Mouse (Mus musculus) spleen, postnatal 4 days (tissue): ENCODE measurements around the gene Prkrip1.
A peak's percentile ranks its signal among the peaks of the same experiment; 100 is the strongest.

Experiments
- DNase-seq, 2 experiments: peaks; one replicate each; pipeline ENCODE4 v3.0.0; 2022; ENCODE audit warnings: low spot score in 2 of 2

Prkrip1 gene

DNA sequence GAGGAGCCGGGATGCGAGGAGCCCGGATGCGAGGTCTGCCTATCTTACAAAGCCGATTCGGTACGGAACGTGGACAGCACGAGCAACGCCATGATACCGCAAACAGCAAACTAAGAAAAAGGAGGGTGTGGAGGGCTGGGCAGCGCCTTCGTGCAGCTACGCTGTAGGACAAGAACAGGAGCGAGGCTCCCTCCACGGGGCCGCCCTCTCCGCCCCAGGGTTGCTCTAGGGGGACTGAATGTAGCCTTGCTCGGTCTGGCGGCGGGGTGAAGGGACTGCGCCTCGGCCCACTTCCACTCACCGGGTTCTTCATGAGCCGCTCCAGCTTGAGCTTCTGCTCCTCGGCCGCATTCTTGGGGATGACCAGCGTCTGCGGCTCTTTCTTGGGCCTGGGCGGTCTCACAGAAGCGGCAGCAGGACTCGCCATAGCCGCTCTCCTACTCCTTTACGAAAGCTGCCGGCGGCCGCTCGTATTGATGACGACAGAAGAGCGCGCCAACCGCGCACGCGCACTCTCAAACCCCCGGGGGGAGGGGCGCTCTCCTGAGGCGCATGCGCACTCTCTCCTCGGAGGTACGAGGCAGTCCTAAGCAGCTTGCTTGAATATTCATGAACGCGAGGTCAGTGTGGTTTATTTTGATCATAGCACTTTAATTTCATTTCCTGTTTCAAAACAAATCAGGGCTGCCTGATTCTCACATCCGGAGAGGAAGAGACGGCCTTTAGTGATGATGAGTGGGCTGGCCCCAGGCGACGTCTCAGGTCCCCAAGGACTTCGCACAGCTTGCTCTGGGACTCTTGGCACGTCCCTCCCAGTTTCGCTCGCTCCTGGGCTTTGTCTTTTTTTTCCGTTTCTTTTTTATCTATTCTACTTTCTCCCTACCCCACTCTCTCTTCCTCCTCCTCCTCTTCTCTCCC is at the start of gene Prkrip1:
Gene Prkrip1 (minus strand): TSS at position 490 of the 918 bp plus-strand sequence.
- DNase-seq = peak; percentile 93 to 98

DNA sequence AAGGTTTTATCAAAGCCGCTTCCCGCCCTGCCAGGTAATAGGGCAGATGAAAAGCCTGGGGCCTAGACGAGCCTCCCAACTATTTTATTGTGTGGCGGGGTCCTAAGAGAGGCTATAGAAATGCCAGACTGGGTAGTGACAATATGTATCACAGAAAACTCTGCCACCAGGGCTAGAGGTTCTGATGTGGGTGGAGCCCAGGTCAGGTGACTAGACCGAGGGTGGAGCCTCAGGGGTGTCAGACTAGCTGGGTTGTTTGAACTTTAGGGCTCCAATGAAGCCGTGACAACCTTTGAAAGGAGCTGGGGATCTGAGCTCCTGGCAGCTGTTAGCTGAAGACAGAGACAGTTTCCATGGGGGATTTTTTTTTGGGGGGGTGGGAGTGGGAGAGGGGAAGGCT is 49.7 kb upstream of the Prkrip1 start:
- no peak for DNase-seq

DNA sequence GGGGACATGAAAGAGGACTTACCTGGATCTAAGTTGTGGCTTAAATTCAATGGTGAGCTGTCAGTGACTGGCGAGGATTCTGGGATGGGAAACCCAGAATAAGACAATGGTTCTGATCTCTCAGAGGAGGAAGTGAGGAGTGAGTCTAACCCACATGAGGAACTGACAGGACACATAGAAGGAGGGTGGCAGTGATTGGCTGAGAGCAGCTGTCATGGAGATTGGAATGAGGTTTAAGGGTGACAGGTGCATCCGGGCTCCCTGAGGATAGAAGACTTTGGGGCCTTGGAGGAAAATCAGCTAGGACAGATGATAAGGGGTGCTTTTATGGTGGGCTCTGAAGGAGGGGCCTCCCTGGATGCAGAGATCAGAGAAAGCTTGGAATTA is 47.7 kb upstream of the Prkrip1 start, which contains the start of gene Sh2b2:
Gene Sh2b2 (minus strand): TSS at position 105 of the 387 bp plus-strand sequence.
- no peak for DNase-seq

DNA sequence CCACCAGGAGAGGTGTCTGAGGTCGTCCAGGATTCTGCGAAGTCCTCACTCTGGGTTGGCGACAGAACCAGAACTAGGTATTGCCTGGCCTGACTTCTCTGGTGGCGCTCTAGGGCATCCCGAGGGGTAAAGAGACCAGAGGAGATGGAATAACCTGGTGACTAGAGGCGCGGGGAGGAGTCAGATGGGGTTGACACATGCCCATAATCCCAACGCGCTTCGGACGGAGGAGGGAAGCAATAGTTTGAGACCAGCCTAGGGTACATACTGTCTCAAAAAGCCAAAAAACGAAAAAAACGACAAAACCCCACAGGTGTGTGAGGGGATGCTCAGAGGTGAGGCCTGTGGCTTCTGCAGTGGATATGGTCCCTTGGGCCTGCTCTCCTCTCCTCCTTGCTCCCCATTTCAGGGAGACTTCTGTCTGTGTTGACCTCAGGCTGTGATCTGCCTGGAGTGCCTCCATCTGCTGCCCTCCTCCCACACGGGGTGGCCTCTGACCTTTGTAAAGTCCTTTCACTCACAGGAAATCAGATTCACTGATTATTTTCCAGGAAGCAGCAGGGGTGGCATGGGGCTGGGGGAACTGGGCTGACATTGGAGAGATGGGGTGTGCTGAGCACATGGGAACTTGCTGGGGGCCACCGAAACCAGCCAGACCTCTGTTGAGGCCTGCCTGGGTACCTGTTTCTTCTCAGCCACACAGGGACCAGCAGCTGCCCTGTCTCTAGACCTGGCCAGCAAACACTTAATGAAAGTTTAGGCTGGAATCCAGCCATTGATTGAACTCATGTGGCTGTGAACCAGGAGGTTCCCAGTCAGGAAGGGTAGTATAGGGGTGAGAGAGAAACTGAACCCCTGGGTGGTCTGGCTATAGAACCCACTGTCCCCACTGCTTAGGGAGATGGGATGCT is 47.0 kb upstream of the Prkrip1 start:
- no peak for DNase-seq

DNA sequence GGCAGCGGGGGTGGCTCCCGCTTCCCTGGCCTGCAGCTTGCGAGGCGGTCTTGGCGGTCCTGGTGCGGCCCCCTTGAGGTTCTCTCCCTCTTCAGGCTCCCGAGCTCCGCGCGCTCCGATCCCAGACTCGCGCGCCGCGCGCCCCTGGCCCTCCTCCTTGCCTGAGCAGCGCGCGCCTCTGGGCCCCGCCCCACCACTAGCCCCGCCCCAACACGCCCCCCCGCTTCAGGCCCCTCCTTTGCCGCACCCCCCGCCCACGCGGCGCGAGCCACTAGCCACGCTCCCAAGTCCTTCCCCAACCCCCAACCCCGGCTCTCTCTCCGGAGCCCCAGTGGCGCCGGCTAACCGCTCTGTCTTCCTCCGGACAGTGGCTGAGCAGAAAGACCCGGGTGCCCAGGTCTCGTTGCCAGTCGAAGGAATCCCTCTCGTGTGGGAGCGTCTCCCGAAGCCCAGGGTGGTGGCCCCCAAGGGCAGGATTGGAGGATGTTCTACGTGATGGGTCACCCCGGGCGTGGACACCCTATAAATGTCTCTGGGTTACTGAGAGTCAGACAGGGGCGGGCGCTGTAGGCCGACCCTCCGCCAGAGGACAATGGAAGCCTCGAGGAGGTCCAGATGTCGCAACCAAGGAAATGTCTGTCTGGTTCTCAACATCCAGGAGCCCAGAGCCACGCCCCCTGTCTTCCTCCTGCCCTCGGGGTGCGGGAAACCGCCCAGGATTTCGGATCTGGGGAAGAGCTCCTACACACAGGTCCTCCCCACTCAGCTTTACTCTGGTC is 46.2 kb upstream of the Prkrip1 start:
- DNase-seq = peak; percentile 71 to 86

DNA sequence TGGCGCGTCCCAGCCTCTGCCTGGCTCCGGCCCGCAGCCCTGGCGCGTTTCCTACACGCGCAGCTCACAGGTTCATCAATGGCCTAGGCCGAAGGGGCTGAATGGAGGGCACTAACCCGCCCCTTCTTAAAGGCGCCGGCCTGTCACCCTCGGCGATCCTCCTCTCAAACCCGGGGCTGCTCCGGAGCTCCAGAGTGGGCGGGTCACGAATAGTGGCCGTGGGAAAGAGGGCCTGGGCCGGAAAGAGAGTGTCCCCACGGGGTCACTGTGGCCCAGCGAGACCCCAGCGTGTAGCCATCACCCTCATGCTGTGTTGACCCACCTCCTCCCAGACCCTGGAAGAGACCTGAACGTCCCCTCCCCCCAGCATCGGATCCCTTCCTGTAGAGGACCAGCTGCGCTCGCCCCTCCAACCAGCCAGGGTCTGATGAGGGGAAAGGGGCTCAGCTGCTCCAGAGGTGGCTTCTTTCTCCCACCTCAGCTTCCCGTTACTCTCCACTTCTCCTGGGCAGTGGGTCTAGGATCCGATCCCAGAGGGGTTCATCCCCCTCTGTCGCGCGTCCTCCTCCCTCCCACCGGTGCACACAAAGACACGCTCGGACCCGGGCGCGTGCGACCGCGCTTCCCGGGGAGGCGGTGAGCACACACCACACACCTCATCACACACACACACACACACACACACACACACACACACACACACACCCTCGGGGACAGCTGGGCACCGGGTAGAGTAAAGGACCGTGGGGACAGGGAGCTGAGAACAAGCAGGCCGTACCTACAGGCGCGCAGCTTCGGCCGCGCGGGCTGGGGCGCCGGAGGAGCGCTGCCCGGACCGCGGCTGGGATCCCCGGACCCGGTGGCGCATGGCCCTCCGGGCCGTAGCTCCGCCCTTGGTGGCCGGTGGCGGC is 45.3 kb upstream of the Prkrip1 start:
- no peak for DNase-seq

DNA sequence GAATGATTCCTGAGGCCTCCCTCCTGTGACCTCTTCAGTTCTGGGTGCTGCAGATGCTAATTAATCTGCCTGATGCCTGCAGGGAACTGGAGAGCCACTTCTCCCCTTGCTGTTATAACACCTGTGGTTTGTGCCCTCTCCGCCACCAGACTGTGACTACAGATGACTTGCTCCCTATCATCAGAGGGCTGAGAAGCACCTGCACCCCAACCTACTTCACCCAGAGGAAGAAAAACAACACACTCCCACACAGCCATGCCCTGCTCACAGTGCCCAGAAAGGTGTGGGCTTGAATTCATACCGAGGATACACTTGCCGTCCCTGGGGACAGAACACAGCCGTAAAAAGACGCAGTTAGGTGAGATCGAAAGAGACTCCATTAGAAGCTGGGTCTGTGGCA is 42.4 kb upstream of the Prkrip1 start:
- DNase-seq = no peak

DNA sequence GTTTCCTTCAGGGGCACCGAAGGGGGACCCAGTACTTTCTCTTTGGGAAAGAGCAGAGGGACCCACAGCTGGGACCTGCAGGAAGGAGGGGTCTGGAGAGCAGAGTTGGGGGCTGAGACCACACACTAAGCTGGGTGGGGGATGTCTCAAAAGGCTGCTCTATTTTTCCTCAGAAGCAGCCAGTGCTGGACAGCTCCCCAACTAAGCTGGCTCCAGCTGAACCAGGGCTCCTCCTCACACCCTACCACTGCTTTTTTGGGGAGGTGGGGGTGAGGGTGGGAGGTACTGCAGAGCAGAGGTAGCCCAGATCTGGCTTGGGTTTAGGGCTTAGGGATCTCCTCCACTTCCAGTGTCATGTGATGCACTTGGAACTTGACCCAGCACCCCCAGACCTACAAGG is 41.6 kb upstream of the Prkrip1 start:
- DNase-seq = no peak

DNA sequence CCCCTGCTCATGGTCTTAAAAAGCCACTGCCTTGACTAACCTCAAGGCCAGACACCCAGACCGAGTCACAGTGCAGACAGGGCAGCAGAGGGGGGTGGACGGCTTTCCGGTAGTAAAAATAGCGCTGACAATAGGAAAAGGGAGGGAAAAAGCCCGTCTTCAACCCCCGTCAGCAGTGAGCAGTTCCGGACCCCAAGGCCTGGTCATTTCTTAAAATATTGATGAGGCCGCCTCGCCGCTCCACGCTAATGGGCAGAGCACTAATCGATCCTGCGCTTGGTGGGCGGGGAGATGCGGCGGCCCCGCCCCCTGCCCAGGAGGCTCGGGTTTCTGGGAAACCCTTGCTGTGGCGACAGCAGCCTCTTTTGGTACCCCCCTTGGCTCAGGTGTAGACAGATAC is 38.8 kb upstream of the Prkrip1 start:
- DNase-seq = no peak

DNA sequence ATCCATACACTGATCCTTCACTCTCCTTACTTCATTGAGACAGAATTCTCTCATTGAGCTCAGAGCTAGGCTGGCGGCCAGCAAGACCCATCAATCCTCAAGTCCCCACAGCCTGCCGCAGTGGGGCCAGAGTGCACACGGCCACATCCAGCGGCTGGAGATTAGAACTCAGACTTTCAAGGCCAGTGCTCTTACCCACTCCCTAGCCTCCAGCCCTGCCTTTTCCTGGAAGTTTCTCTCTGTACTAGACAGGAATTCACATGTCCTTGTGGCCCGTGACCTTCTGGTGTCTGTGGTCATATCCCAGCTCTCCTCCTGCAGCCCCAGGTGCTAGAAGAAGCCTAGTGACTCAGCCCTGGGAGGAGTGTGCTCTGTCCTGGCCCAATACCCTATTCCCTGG is 37.8 kb upstream of the Prkrip1 start:
- DNase-seq = no peak

DNA sequence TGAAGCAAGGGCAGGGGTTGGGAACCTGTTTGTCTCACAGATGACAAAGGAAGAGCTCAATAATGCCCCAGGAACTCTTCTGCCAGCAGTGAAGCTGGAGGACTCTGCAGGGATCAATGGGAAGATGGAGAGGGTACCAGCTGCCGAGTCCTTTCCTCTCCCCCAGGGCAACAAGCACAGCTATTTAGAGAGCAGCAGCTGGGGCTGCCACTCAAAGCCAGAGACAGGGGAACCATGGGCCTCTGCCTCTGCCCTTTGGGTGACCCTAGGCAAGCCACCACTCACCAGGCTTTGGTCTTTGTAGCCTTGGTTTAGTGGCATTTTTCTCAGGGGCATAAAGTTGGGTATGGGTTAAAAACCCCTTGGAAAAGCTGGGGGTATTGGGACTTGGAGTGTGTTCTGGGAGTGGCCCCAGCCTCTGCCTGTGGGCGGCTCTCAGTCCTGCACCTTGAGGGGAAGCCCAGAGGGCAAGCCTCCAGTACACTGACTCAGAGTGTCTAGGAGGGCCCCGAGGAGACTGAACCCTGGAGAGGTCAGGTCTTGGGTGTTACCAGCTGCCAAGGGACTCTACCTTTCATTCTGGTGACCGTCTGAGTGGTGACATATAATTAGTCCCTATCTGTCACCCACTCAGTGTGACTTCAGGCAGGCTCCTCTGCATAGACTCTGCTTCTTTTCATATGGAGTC is 31.7 kb upstream of the Prkrip1 start:
- DNase-seq = no peak

DNA sequence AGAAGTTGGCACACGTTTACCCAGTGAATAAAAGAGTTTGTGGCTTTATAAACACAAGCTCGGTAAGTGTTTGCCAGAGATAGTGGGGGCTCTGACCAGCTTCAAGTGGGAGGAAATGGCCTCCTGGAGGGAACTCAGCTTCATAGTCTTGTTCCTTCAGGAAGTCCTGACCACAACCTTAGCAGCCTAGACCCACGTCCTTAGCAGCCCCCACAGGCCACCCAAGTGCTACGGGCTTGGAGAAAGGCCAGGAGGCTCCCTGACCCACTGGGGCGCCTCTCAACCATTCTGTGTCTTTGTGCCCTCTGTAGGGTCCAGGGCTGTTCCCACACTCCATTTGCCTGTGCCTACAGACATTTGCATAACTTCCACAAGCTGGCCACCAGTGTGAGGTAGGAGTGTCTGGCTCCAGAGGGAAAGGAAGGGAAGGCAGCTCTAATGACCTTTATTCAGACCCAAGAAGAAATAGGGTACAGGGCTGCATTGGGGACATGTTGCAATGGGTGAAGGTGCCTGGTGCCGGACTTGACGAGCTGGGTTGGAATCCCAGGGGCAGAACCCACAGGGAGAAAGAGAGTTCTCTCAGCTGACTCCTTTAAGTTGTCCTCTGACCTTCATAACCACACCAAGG is 27.6 kb upstream of the Prkrip1 start:
- DNase-seq = no peak

DNA sequence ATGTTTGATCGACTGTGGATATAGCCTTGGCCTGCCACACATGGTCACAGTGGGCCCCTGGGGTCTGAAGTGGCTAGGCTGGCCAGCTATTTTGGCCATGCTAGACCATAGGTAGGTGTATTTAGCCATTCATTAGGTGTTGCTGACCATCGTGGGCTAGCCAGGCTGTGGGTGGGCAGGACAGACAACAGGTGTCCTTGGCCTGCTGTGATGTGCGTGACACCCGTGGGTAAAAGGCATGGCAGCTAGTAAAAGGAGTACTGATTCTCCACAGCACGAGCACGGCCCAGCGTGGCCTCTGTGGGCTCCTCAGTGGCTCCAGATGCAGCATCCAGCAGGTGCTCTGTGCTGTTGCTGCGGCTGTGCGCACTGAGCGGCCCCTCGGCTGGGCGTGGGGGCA is 19.8 kb upstream of the Prkrip1 start:
- DNase-seq = peak in 1 of 2 experiments; percentile 59

DNA sequence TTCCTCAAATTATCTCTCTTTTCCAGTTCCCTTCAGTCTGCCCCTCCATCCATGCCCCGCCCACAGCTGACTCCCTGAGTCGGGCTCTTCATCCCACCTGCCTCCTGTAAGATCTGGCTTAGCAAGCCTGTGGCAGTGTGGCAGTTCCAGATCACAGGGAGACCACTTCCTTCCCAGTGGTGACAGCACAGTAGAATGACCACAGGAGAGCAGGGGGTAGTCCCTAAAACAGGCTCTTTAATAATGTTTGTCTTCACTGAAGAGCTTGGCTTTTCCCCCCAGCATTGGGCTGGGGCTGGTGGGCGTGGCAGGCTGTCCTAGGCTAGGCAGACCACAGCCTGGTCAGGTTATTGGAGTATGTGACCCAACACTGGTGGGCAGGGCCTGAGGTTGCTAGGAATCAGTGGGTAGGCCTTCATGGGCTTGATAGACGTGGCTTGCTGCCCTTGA is 19.2 kb upstream of the Prkrip1 start:
- DNase-seq = peak in 1 of 2 experiments; percentile 60

DNA sequence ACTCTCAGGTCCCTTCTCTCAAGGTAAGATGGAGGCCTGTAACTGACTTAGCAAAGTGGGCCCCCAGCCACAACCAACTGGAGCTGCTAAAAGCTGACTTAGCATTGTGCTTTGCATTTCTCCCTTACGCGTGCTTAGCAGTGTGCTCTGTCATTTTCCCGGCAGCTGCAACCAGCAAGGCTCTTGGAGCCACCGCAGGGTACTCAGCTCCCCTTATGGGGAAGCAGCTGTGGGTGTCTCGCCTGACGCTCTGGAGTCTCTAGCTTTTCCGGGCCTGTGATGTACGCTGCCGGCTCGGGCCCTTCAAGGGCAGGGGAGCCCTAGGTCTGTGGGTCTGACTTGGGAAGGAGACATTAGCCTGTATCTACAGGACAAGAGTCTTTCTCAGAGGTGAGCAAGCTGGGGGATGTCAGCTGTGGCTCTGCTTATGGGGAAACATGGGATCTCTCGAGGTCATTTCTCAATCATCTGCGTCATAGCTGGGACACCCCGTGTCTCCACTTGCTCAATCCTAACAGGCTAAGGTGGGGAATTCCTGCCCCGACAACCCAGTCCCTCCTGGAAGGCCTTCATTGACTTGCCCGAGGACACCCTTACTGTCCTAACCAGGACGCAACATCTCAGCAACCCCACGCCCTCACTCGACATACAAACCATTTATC is 18.4 kb upstream of the Prkrip1 start:
- DNase-seq = peak in 1 of 2 experiments; percentile 61

DNA sequence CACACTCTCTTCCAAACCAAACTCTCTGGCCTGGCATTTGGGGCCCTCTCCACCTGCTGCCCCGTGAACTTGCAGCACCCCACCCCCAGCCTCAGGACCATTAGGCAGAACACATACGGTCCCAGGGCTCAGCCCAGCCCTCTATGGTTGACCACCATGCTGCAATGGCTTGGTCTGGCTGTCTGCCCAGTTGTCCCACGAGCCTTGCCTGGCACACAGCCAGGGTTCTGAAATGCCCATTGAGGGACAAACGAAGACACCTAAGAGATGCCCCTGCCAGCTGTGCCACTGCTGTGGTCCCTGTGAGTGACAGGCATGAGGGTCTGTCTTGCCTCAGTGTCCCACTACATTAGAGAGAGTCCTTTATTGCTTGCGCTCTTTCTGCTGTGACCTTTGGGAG is 17.2 kb upstream of the Prkrip1 start:
- DNase-seq = peak; percentile 50 to 69

DNA sequence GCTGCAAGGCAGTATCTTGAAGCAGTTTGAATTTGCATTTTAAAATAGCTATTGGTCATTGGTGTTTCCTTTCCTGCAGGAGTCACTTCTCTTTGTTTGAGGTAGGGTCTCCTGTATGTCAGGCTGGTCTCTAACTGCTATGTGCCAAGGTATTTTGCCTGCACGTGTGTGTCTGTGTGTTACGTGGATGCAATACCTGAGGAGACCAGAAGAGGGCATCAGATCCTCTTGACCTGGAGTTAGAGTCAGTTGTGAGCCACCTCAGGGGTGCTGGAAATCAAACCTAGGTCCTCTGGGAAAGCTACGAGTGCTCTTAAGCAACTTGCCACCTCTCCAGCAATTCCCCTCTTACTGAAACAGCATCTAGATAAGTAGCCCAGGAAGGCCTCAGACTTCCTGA is 16.4 kb upstream of the Prkrip1 start:
- DNase-seq = peak in 1 of 2 experiments; percentile 61

DNA sequence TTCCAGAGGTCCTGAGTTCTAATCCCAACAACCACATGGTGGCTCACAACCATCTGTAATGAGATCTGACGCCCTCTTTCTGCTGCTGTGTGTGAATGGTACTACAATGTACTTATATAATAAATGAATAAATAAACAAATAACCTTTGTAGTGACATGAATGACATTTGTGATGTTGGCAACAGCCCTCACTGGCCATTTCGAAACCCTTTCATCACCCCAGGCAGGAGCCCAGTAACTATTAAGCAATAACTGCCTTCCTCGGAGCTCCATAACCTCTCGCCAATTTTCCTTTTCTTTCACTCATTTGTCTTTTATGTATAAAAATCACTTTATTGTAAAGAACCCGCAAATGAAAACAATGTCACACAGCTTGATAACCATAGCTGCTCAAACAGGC is 15.0 kb upstream of the Prkrip1 start:
- DNase-seq = no peak

DNA sequence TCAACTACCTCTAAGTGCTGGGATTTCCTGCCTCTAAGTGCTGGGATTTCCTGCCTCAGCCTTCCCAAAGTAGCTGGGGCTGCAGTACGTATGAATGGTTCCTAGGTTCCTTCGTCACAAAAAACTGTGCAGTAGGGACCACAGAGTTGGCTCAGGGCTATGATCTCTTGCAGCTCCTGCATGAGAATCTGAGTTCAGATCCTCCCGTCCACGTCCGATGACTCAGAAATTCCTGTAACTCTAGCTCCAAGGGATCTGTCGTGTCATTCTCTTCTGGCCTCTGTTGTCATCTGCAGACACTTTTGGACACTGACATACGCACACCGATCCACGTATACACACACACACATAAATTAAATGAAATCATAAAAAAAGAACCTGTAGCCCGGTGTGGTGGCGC is 14.0 kb upstream of the Prkrip1 start:
- DNase-seq = no peak
